Mouse (Mus musculus) cerebellum, adult 11-12 months (tissue): ENCODE measurements at regions not wholly inside any gene's neighbourhood (a gene's known extent, or its start where the extent isn't known, plus 50 kb on each side); places are given as distances from the start of the nearest gene placed in this dataset.

Experiments
- DNase-seq: peaks from one replicate; pipeline ENCODE4 v3.0.0; 2022

- DNase-seq, result no peak
These were observed 58.2 kb upstream of the Tle4 start for GRCm38 (mm10) chr19:14656022-14656388.

GRCm38 (mm10) chr19:14655302-14656021, 57.6 kb upstream of the Tle4 start:
- DNase-seq, result no peak
